Comparison of ENCODE assay signal across 24 mouse cellular contexts in the genomic region with DNA sequence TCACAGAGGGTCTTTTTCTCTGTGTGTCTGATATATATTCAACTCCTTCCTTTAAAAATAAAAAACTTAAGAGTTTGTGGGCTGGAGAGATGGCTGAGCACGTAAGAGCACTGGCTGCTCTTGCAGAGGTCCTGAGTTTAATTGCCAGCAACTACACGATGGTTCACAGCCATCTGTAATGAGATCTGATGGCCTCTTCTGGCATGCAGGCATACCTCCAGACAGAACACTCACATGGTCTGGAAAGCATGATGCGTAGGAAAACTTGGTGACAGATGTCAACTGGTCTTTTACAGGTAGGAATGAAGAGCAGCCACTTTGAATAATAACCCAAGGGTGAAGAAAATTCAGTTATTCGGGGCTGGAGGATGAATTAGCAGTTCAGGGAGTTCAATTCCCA. TPM values are rescaled to one million over a fixed set of nuclear protein-coding genes. Genes with fewer than 3 reads are reported as not detected.
"Had no signal": no experiment of that assay in that cellular context is flagged by ENCODE, and none has a peak within 500 bp of the region (broad histone marks: within the 10 kb centered on the region; RNA-seq: fewer than 3 reads in every experiment).

No protein-coding gene starts in this region.

- ATAC-seq: hindbrain, postnatal 0 days; intestine, embryonic 16.5 days; liver, embryonic 12.5 days had no signal

- H3K27ac ChIP-seq: heart, embryonic 10.5 days; heart, embryonic 13.5 days; hindbrain, embryonic 13.5 days; hindbrain, embryonic 15.5 days; hindbrain, postnatal 0 days; left cerebral cortex, adult 2 months; limb, embryonic 10.5 days; limb, embryonic 12.5 days; liver, embryonic 12.5 days; liver, embryonic 14.5 days had no signal

- H3K4me2 ChIP-seq: heart, embryonic 13.5 days; heart, embryonic 15.5 days; hindbrain, embryonic 13.5 days; hindbrain, embryonic 15.5 days; limb, embryonic 12.5 days; liver, embryonic 12.5 days had no signal

- DNase-seq: heart, adult 18-20 months; heart, postnatal 14 days; heart, postnatal 36 days; kidney, adult 11 months; kidney, adult 2 months; kidney, adult 9 months; kidney, postnatal 10 days; kidney, postnatal 25 days; kidney, postnatal 4 days; lung, adult 18-20 months had no signal

- H3K4me3 ChIP-seq: heart, embryonic 10.5 days; heart, embryonic 13.5 days; heart, embryonic 15.5 days; hindbrain, embryonic 13.5 days; hindbrain, embryonic 15.5 days; layer of hippocampus, adult 2 months; left cerebral cortex, adult 2 months; limb, embryonic 10.5 days; limb, embryonic 12.5 days; liver, embryonic 12.5 days had no signal

- H3K9ac ChIP-seq: heart, embryonic 13.5 days; heart, embryonic 15.5 days; hindbrain, embryonic 13.5 days; hindbrain, embryonic 15.5 days; limb, embryonic 12.5 days; liver, embryonic 12.5 days; liver, embryonic 14.5 days had no signal

- H3K27me3 ChIP-seq: heart, embryonic 13.5 days; heart, embryonic 15.5 days; hindbrain, embryonic 13.5 days; hindbrain, embryonic 15.5 days; limb, embryonic 12.5 days; liver, embryonic 12.5 days had no signal

- H3K9me3 ChIP-seq: heart, embryonic 10.5 days; heart, embryonic 13.5 days; heart, embryonic 15.5 days; hindbrain, embryonic 13.5 days; hindbrain, embryonic 15.5 days; limb, embryonic 10.5 days; limb, embryonic 12.5 days; liver, embryonic 12.5 days had no signal

RNA-seq across cellular contexts. Expression of gene H1fx, which starts 36.4 kb away (rescaled TPM):
- total RNA-seq: liver, adult 2 months had no signal
